Mouse (Mus musculus): ENCODE results near the gene Pafah1b1. TPM values are rescaled to one million over a fixed set of nuclear protein-coding genes. Genes with fewer than 3 reads are reported as not detected.

The Pafah1b1 gene
- total and polyA plus RNA-seq, 2 experiments: 8.1 to 40.6 TPM

- H3K9ac ChIP-seq (ENCODE audit: low read depth, low read length): no peak overlapping the region
- H3K79me2 ChIP-seq (ENCODE audit: control insufficient read depth, insufficient read depth, low read length): peaks cover 26% of the 10 kb centered on the region
- WGBS: 10% methylated on average over 3 of the region's 3 CpGs
- no peak overlapping the region for H3K27ac ChIP-seq (replicated peaks; ENCODE audit: insufficient read depth, low read depth, low read length)
- peak; percentile 65 for DNase-seq (ENCODE audit: extremely low read depth, low read depth, low spot score)
- peaks cover 15% of the 10 kb centered on the region for H3K4me1 ChIP-seq (ENCODE audit: control insufficient read depth, insufficient read depth, low read length)
- H3K4me3 ChIP-seq (ENCODE audit: insufficient read depth, low read depth, low read length): no peak overlapping the region
- no peak for TF ChIP-seq POLR2A (IDR thresholded peaks at IDR 0.05; ENCODE audit: extremely low read depth, insufficient read depth, low read length)
- no peak for TF ChIP-seq CTCF (IDR thresholded peaks at IDR 0.05; ENCODE audit: low read depth, low read length)
- no peaks in the 10 kb centered on the region for H3K27me3 ChIP-seq (ENCODE audit: control insufficient read depth, insufficient read depth, low read length)
- no peaks in the 10 kb centered on the region for H3K36me3 ChIP-seq (ENCODE audit: control insufficient read depth, insufficient read depth, low read length)
These were observed 8.4 kb downstream of the Pafah1b1 start for GRCm38 (mm10) chr11:74715971-74716525.

- DNase-seq (ENCODE audit: extremely low read depth, low read depth, low spot score): no peak
- 87% methylated on average over 1 of the region's 1 CpGs for WGBS
- TF ChIP-seq POLR2A (IDR thresholded peaks at IDR 0.05; ENCODE audit: extremely low read depth, insufficient read depth, low read length) (no peak), CTCF (IDR thresholded peaks at IDR 0.05; ENCODE audit: low read depth, low read length) (no peak)
These were observed 13.8 kb downstream of the Pafah1b1 start for GRCm38 (mm10) chr11:74710671-74711070.

GRCm38 (mm10) chr11:74708781-74709180 is 15.7 kb downstream of the Pafah1b1 start:
- Histone ChIP-seq H3K79me2 (ENCODE audit: control insufficient read depth, insufficient read depth, low read length) (peaks cover 28% of the 10 kb centered on the region), H3K27ac (replicated peaks; ENCODE audit: insufficient read depth, low read depth, low read length) (no peak overlapping the region), H3K9ac (ENCODE audit: low read depth, low read length) (no peak overlapping the region), H3K36me3 (ENCODE audit: control insufficient read depth, insufficient read depth, low read length) (no peaks in the 10 kb centered on the region), H3K4me1 (ENCODE audit: control insufficient read depth, insufficient read depth, low read length) (peaks cover 13% of the 10 kb centered on the region), H3K4me3 (ENCODE audit: insufficient read depth, low read depth, low read length) (no peak overlapping the region), H3K27me3 (ENCODE audit: control insufficient read depth, insufficient read depth, low read length) (no peaks in the 10 kb centered on the region)
- no peak for TF ChIP-seq POLR2A (IDR thresholded peaks at IDR 0.05; ENCODE audit: extremely low read depth, insufficient read depth, low read length)
- TF ChIP-seq CTCF (IDR thresholded peaks at IDR 0.05; ENCODE audit: low read depth, low read length): no peak
- WGBS: 37% methylated on average over 1 of the region's 1 CpGs
- no peak for DNase-seq (ENCODE audit: extremely low read depth, low read depth, low spot score)

More at GRCm38 (mm10) chr11:74710671-74711070, 13.8 kb downstream of the Pafah1b1 start:
- Histone ChIP-seq H3K4me1 (ENCODE audit: control insufficient read depth, insufficient read depth, low read length) (peaks cover 11% of the 10 kb centered on the region), H3K79me2 (ENCODE audit: control insufficient read depth, insufficient read depth, low read length) (peaks cover 30% of the 10 kb centered on the region), H3K9ac (ENCODE audit: low read depth, low read length) (no peak overlapping the region), H3K36me3 (ENCODE audit: control insufficient read depth, insufficient read depth, low read length) (no peaks in the 10 kb centered on the region), H3K4me3 (ENCODE audit: insufficient read depth, low read depth, low read length) (no peak overlapping the region), H3K27me3 (ENCODE audit: control insufficient read depth, insufficient read depth, low read length) (no peaks in the 10 kb centered on the region), H3K27ac (replicated peaks; ENCODE audit: insufficient read depth, low read depth, low read length) (no peak overlapping the region)

GRCm38 (mm10) chr11:74704068-74704467 is 20.4 kb downstream of the Pafah1b1 start:
- TF ChIP-seq CTCF (IDR thresholded peaks at IDR 0.05; ENCODE audit: low read depth, low read length): no peak
- TF ChIP-seq POLR2A (IDR thresholded peaks at IDR 0.05; ENCODE audit: extremely low read depth, insufficient read depth, low read length): no peak

GRCm38 (mm10) chr11:74699505-74699904 is 25.0 kb downstream of the Pafah1b1 start:
- Histone ChIP-seq H3K4me3 (ENCODE audit: insufficient read depth, low read depth, low read length) (no peak overlapping the region), H3K36me3 (ENCODE audit: control insufficient read depth, insufficient read depth, low read length) (peaks cover 15% of the 10 kb centered on the region), H3K9ac (ENCODE audit: low read depth, low read length) (no peak overlapping the region), H3K4me1 (ENCODE audit: control insufficient read depth, insufficient read depth, low read length) (peaks cover 4% of the 10 kb centered on the region), H3K27ac (replicated peaks; ENCODE audit: insufficient read depth, low read depth, low read length) (no peak overlapping the region), H3K27me3 (ENCODE audit: control insufficient read depth, insufficient read depth, low read length) (no peaks in the 10 kb centered on the region), H3K79me2 (ENCODE audit: control insufficient read depth, insufficient read depth, low read length) (peaks cover 17% of the 10 kb centered on the region; the same call in 1 of the 2 replicates)
- no peak for DNase-seq (ENCODE audit: extremely low read depth, low read depth, low spot score)
- TF ChIP-seq POLR2A (IDR thresholded peaks at IDR 0.05; ENCODE audit: extremely low read depth, insufficient read depth, low read length): no peak
- no peak for TF ChIP-seq CTCF (IDR thresholded peaks at IDR 0.05; ENCODE audit: low read depth, low read length)
- WGBS: 99% methylated on average over 2 of the region's 2 CpGs

More at GRCm38 (mm10) chr11:74704068-74704467, 20.4 kb downstream of the Pafah1b1 start:
- Histone ChIP-seq H3K27ac (replicated peaks; ENCODE audit: insufficient read depth, low read depth, low read length) (no peak overlapping the region), H3K9ac (ENCODE audit: low read depth, low read length) (no peak overlapping the region), H3K27me3 (ENCODE audit: control insufficient read depth, insufficient read depth, low read length) (no peaks in the 10 kb centered on the region), H3K4me3 (ENCODE audit: insufficient read depth, low read depth, low read length) (no peak overlapping the region), H3K4me1 (ENCODE audit: control insufficient read depth, insufficient read depth, low read length) (peaks cover 12% of the 10 kb centered on the region), H3K36me3 (ENCODE audit: control insufficient read depth, insufficient read depth, low read length) (peaks cover 2% of the 10 kb centered on the region), H3K79me2 (ENCODE audit: control insufficient read depth, insufficient read depth, low read length) (peaks cover 24% of the 10 kb centered on the region)
- DNase-seq (ENCODE audit: extremely low read depth, low read depth, low spot score): peak; percentile 67
- 30% methylated on average over 2 of the region's 2 CpGs for WGBS

- Histone ChIP-seq H3K4me1 (ENCODE audit: control insufficient read depth, insufficient read depth, low read length) (no peaks in the 10 kb centered on the region), H3K36me3 (ENCODE audit: control insufficient read depth, insufficient read depth, low read length) (peaks cover 21% of the 10 kb centered on the region), H3K27me3 (ENCODE audit: control insufficient read depth, insufficient read depth, low read length) (no peaks in the 10 kb centered on the region), H3K9ac (ENCODE audit: low read depth, low read length) (no peak overlapping the region), H3K27ac (replicated peaks; ENCODE audit: insufficient read depth, low read depth, low read length) (no peak overlapping the region), H3K79me2 (ENCODE audit: control insufficient read depth, insufficient read depth, low read length) (peaks cover 6% of the 10 kb centered on the region; the same call in 1 of the 2 replicates), H3K4me3 (ENCODE audit: insufficient read depth, low read depth, low read length) (no peak overlapping the region)
- 31% methylated on average over 1 of the region's 1 CpGs for WGBS
- no peak for TF ChIP-seq CTCF (IDR thresholded peaks at IDR 0.05; ENCODE audit: low read depth, low read length)
- TF ChIP-seq POLR2A (IDR thresholded peaks at IDR 0.05; ENCODE audit: extremely low read depth, insufficient read depth, low read length): no peak
- no peak for DNase-seq (ENCODE audit: extremely low read depth, low read depth, low spot score)
These were observed 32.3 kb downstream of the Pafah1b1 start for GRCm38 (mm10) chr11:74692151-74692550.
